29 mouse cellular contexts compared by ENCODE assay signal in the genomic region with DNA sequence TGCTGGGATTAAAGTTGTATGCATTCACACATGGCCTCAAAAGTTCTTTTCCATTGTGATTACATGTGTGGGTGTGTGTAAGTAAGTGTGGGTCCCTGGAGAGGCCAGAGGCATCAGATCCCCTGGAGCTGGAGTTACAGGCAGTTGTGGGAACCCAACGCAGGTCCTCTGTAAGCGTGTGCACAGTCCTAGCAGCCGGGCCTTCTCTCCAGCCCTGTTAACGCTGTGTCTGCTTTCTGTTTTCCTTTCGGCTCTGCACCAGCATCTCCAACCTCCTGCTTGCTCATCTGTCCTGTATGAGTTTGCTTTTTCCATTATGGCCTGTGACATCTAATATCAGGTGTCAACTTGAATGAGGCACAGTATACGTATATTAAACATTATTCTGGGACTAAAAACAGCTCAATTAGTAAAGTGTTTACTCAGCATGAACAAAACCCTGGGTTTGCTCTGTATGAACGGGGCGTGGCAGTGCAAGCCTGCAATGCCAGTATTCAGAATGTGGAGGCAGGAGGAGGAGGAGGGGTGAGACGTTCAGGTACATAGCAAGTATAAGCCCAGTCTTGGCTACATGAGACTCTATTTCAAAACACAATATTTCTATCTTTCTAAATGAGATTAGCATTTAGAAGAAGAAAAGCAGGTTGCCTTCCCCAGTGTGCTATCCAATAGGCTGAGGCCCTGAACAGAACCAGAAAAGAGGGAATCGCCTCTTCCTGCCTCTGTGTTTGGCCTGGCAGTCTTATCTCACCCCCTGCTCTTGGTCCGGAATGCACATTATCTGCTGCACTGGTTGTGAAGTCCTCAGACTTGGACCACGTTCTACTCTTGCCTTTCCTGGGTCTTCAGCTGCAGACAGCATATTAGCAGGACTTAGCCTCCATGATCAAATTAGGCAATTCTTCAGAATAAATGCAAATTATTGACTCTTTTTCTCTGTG. TPM values are rescaled to one million over a fixed set of nuclear protein-coding genes. Genes with fewer than 3 reads are reported as not detected.
DNase-seq lines count a peak whose midpoint lies in the region; ATAC-seq and TF ChIP-seq lines count a peak whose summit lies in the region.
"Had no signal": no experiment of that assay in that cellular context is flagged by ENCODE, and none has a peak within 500 bp of the region (broad histone marks: within the 10 kb centered on the region; RNA-seq: fewer than 3 reads in every experiment).

No protein-coding gene starts in this region.

- peak overlapping the region; percentile 46 for H3K27ac ChIP-seq in heart, embryonic 12.5 days (ENCODE audit: poor library complexity, severe bottlenecking)
- peak overlapping the region; percentile 3; the same call in 1 of the 2 replicates for H3K27ac ChIP-seq in heart, postnatal 0 days (ENCODE audit: low read depth)
- 0 out of 2 replicates have a peak overlapping the region, but pooled peaks have one; percentile 11 for H3K27ac ChIP-seq in lung, postnatal 0 days (ENCODE audit: low read length)
- H3K27ac ChIP-seq in stomach, postnatal 0 days (replicated peaks): no peak overlapping the region
- H3K27ac ChIP-seq: embryonic facial prominence, embryonic 12.5 days; forebrain, embryonic 10.5 days; gastrocnemius, adult 2 months; hindbrain, embryonic 13.5 days; kidney, postnatal 0 days; liver, embryonic 14.5 days; macrophage had no signal

- H3K4me2 ChIP-seq in heart, embryonic 12.5 days: no peak overlapping the region
- no peak overlapping the region for H3K4me2 ChIP-seq in heart, postnatal 0 days (ENCODE audit: low read depth, low read length)
- no peak overlapping the region for H3K4me2 ChIP-seq in lung, postnatal 0 days (replicated peaks; ENCODE audit: low read depth, low read length)
- H3K4me2 ChIP-seq in stomach, postnatal 0 days (replicated peaks; ENCODE audit: low read depth): no peak overlapping the region
- H3K4me2 ChIP-seq: embryonic facial prominence, embryonic 12.5 days; hindbrain, embryonic 13.5 days had no signal

- intact Hi-C loops in heart, postnatal 10 days (cut with DNase I): no loop called here

- H3K4me3 ChIP-seq in heart, embryonic 12.5 days: no peak overlapping the region
- no peak overlapping the region for H3K4me3 ChIP-seq in heart, postnatal 0 days (ENCODE audit: low read depth, low read length)
- no peak overlapping the region for H3K4me3 ChIP-seq in lung, postnatal 0 days (ENCODE audit: low read depth, low read length)
- H3K4me3 ChIP-seq in stomach, postnatal 0 days (ENCODE audit: low read depth, low read length): no peak overlapping the region
- H3K4me3 ChIP-seq: embryonic facial prominence, embryonic 12.5 days; forebrain, embryonic 10.5 days; gastrocnemius, adult 2 months; hindbrain, embryonic 13.5 days had no signal

- H3K4me1 ChIP-seq in heart, embryonic 12.5 days (replicated peaks): peaks cover 25% of the 10 kb centered on the region
- peaks cover 11% of the 10 kb centered on the region; the same call in 1 of the 2 replicates for H3K4me1 ChIP-seq in heart, postnatal 0 days (ENCODE audit: control insufficient read depth, insufficient read depth)
- H3K4me1 ChIP-seq in lung, postnatal 0 days (ENCODE audit: insufficient read depth, low read depth, low read length): peaks cover 11% of the 10 kb centered on the region; the same call in 1 of the 2 replicates
- no peaks in the 10 kb centered on the region for H3K4me1 ChIP-seq in stomach, postnatal 0 days (replicated peaks; ENCODE audit: control insufficient read depth, insufficient read depth)
- H3K4me1 ChIP-seq: embryonic facial prominence, embryonic 12.5 days; forebrain, embryonic 10.5 days had no signal

- H3K27me3 ChIP-seq in heart, embryonic 12.5 days (replicated peaks): 0 out of 2 replicates have a peak, but pooled peaks cover 1% of the 10 kb centered on the region
- H3K27me3 ChIP-seq in heart, postnatal 0 days (ENCODE audit: control insufficient read depth, insufficient read depth, low read length): no peaks in the 10 kb centered on the region
- no peaks in the 10 kb centered on the region for H3K27me3 ChIP-seq in lung, postnatal 0 days (replicated peaks; ENCODE audit: insufficient read depth, low read length)
- no peaks in the 10 kb centered on the region for H3K27me3 ChIP-seq in stomach, postnatal 0 days (ENCODE audit: control insufficient read depth, insufficient read depth, low read length)
- H3K27me3 ChIP-seq: embryonic facial prominence, embryonic 12.5 days had no signal

- no peak overlapping the region for H3K9ac ChIP-seq in heart, embryonic 12.5 days
- no peak overlapping the region for H3K9ac ChIP-seq in heart, postnatal 0 days (replicated peaks; ENCODE audit: low read depth, low read length)
- no peak overlapping the region for H3K9ac ChIP-seq in lung, postnatal 0 days (replicated peaks; ENCODE audit: low read depth)
- no peak overlapping the region for H3K9ac ChIP-seq in stomach, postnatal 0 days (ENCODE audit: low read length)
- H3K9ac ChIP-seq: embryonic facial prominence, embryonic 12.5 days; hindbrain, embryonic 13.5 days; liver, embryonic 14.5 days had no signal

- 38% methylated on average over 12 of the region's 12 CpGs for WGBS in heart, embryonic 12.5 days
- 43% methylated on average over 12 of the region's 12 CpGs for whole genome bisulfite sequencing in heart, postnatal 0 days
- WGBS in lung, postnatal 0 days: 55% methylated on average over 12 of the region's 12 CpGs
- 45% methylated on average over 12 of the region's 12 CpGs for WGBS in stomach, postnatal 0 days

- TF ChIP-seq CTCF in heart, postnatal 0 days (IDR thresholded peaks at IDR 0.05; ENCODE audit: low read depth): no peak
- no peak for TF ChIP-seq CTCF in lung, postnatal 0 days (IDR thresholded peaks at IDR 0.05)
- TF ChIP-seq CTCF in stomach, postnatal 0 days (IDR thresholded peaks at IDR 0.05; ENCODE audit: low read depth): no peak

- ATAC-seq in heart, embryonic 12.5 days (ENCODE audit: insufficient number of reproducible peaks, low FRiP score): peak; percentile 68; the same call in 1 of the 2 replicates
- peak; percentile 41; the same call in 1 of the 2 replicates for ATAC-seq in heart, postnatal 0 days (ENCODE audit: insufficient read depth, low read depth)
- no peak for ATAC-seq in lung, postnatal 0 days
- peak; percentile 76 for ATAC-seq in stomach, postnatal 0 days (ENCODE audit: low FRiP score, low TSS enrichment)
- ATAC-seq: CD4-positive, CD25-positive, alpha-beta regulatory T cell, adult 4 months; forebrain, embryonic 16.5 days; intestine, embryonic 16.5 days had no signal

- no peaks in the 10 kb centered on the region for H3K9me3 ChIP-seq in heart, embryonic 12.5 days (replicated peaks)
- no peaks in the 10 kb centered on the region for H3K9me3 ChIP-seq in heart, postnatal 0 days (replicated peaks; ENCODE audit: control insufficient read depth, low read length)
- no peaks in the 10 kb centered on the region for H3K9me3 ChIP-seq in lung, postnatal 0 days (ENCODE audit: low read length)
- no peaks in the 10 kb centered on the region for H3K9me3 ChIP-seq in stomach, postnatal 0 days (ENCODE audit: control insufficient read depth, low read length)
- H3K9me3 ChIP-seq: embryonic facial prominence, embryonic 12.5 days; forebrain, embryonic 10.5 days; hindbrain, embryonic 13.5 days had no signal

- no peak for DNase-seq in heart, postnatal 10 days
- DNase-seq in heart, postnatal 0 days (ENCODE audit: low spot score): no peak
- no peak for DNase-seq in heart, adult 11 months
- DNase-seq in lung, postnatal 0 days (ENCODE audit: low spot score): peak; percentile 40
- DNase-seq in lung, postnatal 10 days: no peak
- peak; percentile 45 for DNase-seq in stomach, postnatal 0 days (ENCODE audit: low spot score)
- DNase-seq: adrenal gland, postnatal 14 days; cerebellum, adult 11 months; cerebellum, adult 9-10 months; cerebellum, postnatal 36 days; gastrocnemius, adult 2 months; gastrocnemius, postnatal 36 days; kidney, adult 8-10 months; layer of hippocampus, postnatal 36 days; left cerebral cortex, postnatal 4 days; midbrain, embryonic 14.5 days; thymus, adult 18-20 months; thymus, postnatal 36 days had no signal

- no peaks in the 10 kb centered on the region for H3K36me3 ChIP-seq in heart, embryonic 12.5 days
- H3K36me3 ChIP-seq in heart, postnatal 0 days (replicated peaks; ENCODE audit: control insufficient read depth, insufficient read depth, low read length): no peaks in the 10 kb centered on the region
- H3K36me3 ChIP-seq in lung, postnatal 0 days (ENCODE audit: insufficient read depth, low read length): no peaks in the 10 kb centered on the region
- H3K36me3 ChIP-seq in stomach, postnatal 0 days (ENCODE audit: control insufficient read depth, insufficient read depth, low read length): no peaks in the 10 kb centered on the region
- H3K36me3 ChIP-seq: embryonic facial prominence, embryonic 12.5 days; forebrain, embryonic 10.5 days; hindbrain, embryonic 13.5 days had no signal

- TF ChIP-seq EP300 in heart, postnatal 0 days (IDR thresholded peaks at IDR 0.05; ENCODE audit: low read depth): no peak
- TF ChIP-seq EP300 in lung, postnatal 0 days (IDR thresholded peaks at IDR 0.05): no peak
- TF ChIP-seq EP300 in stomach, postnatal 0 days (optimal IDR thresholded peaks at IDR 0.05): no peak

RNA-seq across cellular contexts. Expression of a gene that starts 55.5 kb away (rescaled TPM):
- 14.1 and 14.9 TPM in 2 replicates for polyA plus RNA-seq in heart, embryonic 12.5 days (2016; fragmentation: Nextera tagmentation; extraction: Ambion mirVana)
- total RNA-seq in heart, postnatal 10 days (2021): 1 to 10 TPM; 8.6 TPM
- total RNA-seq in heart, postnatal 0 days (2014; rRNA removed; ENCODE audit: low replicate concordance): 4.5 and 14.7 TPM in 2 replicates
- 7.1 and 8.6 TPM in 2 replicates for polyA plus RNA-seq in heart, postnatal 0 days (2015; fragmentation: Nextera tagmentation; extraction: Ambion mirVana)
- polyA plus RNA-seq in lung, postnatal 0 days (2015; fragmentation: Nextera tagmentation; extraction: Ambion mirVana): 17.3 and 20.6 TPM in 2 replicates
- 5.5 and 6.0 TPM in 2 replicates for polyA plus RNA-seq in stomach, postnatal 0 days (2015; fragmentation: Nextera tagmentation; extraction: Ambion mirVana)
- total RNA-seq: monocyte, adult 5-6 weeks had no signal
- polyA plus RNA-seq: CD4-positive, CD25-positive, alpha-beta regulatory T cell, adult 4 months; macrophage had no signal

Comparison
In these comparisons a context has a peak if more than half of its experiments do, and no peak if none do; other contexts are left out.
1. DNase-seq: peak in lung, postnatal 0 days (single experiment) and stomach, postnatal 0 days (single experiment); none in heart, postnatal 10 days (0 of 2), heart, postnatal 0 days (single experiment), heart, adult 11 months (single experiment) and lung, postnatal 10 days (single experiment).